Mouse (Mus musculus): ENCODE results near the gene Epha8.

Epha8 gene

GRCm38 (mm10) chr4:136956751-136957446, at the start of gene Epha8:
Epha8 (minus strand) TSS chr4:136956816.
- DNase-seq (ENCODE audit: low read depth, low spot score), result no peak

GRCm38 (mm10) chr4:137001825-137002224, 45.2 kb upstream of the Epha8 start:
- DNase-seq (ENCODE audit: low read depth, low spot score), result no peak

- no peak for DNase-seq (ENCODE audit: low read depth, low spot score)
These were observed 44.4 kb upstream of the Epha8 start for GRCm38 (mm10) chr4:137001020-137001419.

- DNase-seq (ENCODE audit: low read depth, low spot score), result no peak
These were observed 41.8 kb upstream of the Epha8 start for GRCm38 (mm10) chr4:136998371-136998770.

GRCm38 (mm10) chr4:136997723-136998345, 41.2 kb upstream of the Epha8 start:
- no peak for DNase-seq (ENCODE audit: low read depth, low spot score)

- DNase-seq (ENCODE audit: low read depth, low spot score), result no peak
These were observed 40.3 kb upstream of the Epha8 start for GRCm38 (mm10) chr4:136996933-136997332.

GRCm38 (mm10) chr4:136995361-136995760, 38.7 kb upstream of the Epha8 start:
- no peak for DNase-seq (ENCODE audit: low read depth, low spot score)

- DNase-seq (ENCODE audit: low read depth, low spot score), result no peak
These were observed 25.5 kb upstream of the Epha8 start for GRCm38 (mm10) chr4:136981993-136982695.

- DNase-seq (ENCODE audit: low read depth, low spot score), result peak; percentile 50
These were observed 24.7 kb upstream of the Epha8 start for GRCm38 (mm10) chr4:136981347-136981746.

- DNase-seq (ENCODE audit: low read depth, low spot score), result no peak
These were observed 24.3 kb upstream of the Epha8 start for GRCm38 (mm10) chr4:136980921-136981320.

GRCm38 (mm10) chr4:136977244-136977643, 20.6 kb upstream of the Epha8 start:
- no peak for DNase-seq (ENCODE audit: low read depth, low spot score)

GRCm38 (mm10) chr4:136970939-136971338, 14.3 kb upstream of the Epha8 start:
- peak; percentile 56 for DNase-seq (ENCODE audit: low read depth, low spot score)

- DNase-seq (ENCODE audit: low read depth, low spot score), result no peak
These were observed 13.1 kb upstream of the Epha8 start for GRCm38 (mm10) chr4:136969503-136970276.

- no peak for DNase-seq (ENCODE audit: low read depth, low spot score)
These were observed 12.5 kb upstream of the Epha8 start for GRCm38 (mm10) chr4:136969096-136969495.

- no peak for DNase-seq (ENCODE audit: low read depth, low spot score)
These were observed 10.9 kb upstream of the Epha8 start for GRCm38 (mm10) chr4:136967511-136967910.

- DNase-seq (ENCODE audit: low read depth, low spot score), result no peak
These were observed 10.1 kb upstream of the Epha8 start for GRCm38 (mm10) chr4:136966493-136967390.

- peak; percentile 40 for DNase-seq (ENCODE audit: low read depth, low spot score)
These were observed 8.4 kb upstream of the Epha8 start for GRCm38 (mm10) chr4:136964990-136965421.

GRCm38 (mm10) chr4:136962447-136962846, 5.8 kb upstream of the Epha8 start:
- no peak for DNase-seq (ENCODE audit: low read depth, low spot score)

- DNase-seq (ENCODE audit: low read depth, low spot score), result no peak
These were observed 5.1 kb upstream of the Epha8 start for GRCm38 (mm10) chr4:136961642-136962285.

GRCm38 (mm10) chr4:136960581-136960980, 4.0 kb upstream of the Epha8 start:
- DNase-seq (ENCODE audit: low read depth, low spot score), result no peak

Data from forelimb bud, embryonic 11.5 days (tissue).